Mouse (Mus musculus): ENCODE measurements around the gene Plxna4. TPM values are rescaled to one million over a fixed set of nuclear protein-coding genes. Genes with fewer than 3 reads are reported as not detected.

Plxna4 gene
- total and polyA plus RNA-seq, 3 experiments = not detected

DNA sequence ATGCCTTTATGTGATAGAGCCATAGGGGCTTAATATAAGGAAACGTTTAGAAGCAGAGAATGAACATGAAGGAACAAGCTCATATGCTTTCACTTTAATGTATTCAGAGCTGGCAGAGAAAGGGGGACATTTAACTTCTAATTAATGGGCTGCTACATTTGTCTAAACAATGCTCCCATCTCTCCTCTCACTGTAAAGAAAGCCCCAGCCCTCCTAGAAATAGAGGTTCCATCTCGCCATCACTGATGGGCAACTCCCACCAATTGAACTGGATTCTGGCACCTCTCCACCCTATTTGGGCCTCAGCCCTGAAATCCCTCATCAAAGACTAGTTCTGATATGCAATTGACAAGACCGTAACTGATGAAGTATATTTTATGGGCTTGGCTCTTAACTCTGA lies 167.4 kb downstream of the Plxna4 start:
- dilution Hi-C loops (cut with MboI; ENCODE audit: extremely low pct_ligation_motif_present, extremely low pct_unique_long_range_greater_than_20kb, low sequenced_read_pairs) (no loop called here), in situ Hi-C loops (cut with MboI; ENCODE audit: low pct_ligation_motif_present, low pct_unique_long_range_greater_than_20kb, low sequenced_read_pairs) (no loop called here)
- Histone ChIP-seq H3K4me1 (ENCODE audit: control insufficient read depth in 1 of 2, insufficient read depth in 2 of 2) (no peaks in the 10 kb centered on the region), H3K9me3 (replicated peaks; ENCODE audit: low read length) (no peaks in the 10 kb centered on the region), H3K27me3 (replicated peaks) (peaks cover 36% of the 10 kb centered on the region), H3K4me2 (ENCODE audit: insufficient read depth, low read depth, poor library complexity, severe bottlenecking) (no peak overlapping the region), H3K27ac (ENCODE audit: insufficient read depth, low read depth) (no peak overlapping the region), H3K36me3 (replicated peaks in 1 of 2; ENCODE audit: control insufficient read depth in 1 of 2, insufficient read depth in 1 of 2, low read length in 1 of 2) (no peaks in the 10 kb centered on the region), H3K79me2 (replicated peaks; ENCODE audit: control insufficient read depth, extremely low read depth, insufficient read depth, poor library complexity, severe bottlenecking) (no peaks in the 10 kb centered on the region), H3K9ac (ENCODE audit: insufficient read depth, low read depth) (no peak overlapping the region), H3K4me3 (replicated peaks in 1 of 3; ENCODE audit: low read depth in 2 of 3, low read length in 2 of 3, poor library complexity in 1 of 3) (no peak overlapping the region)
- DNase-seq (ENCODE audit: extremely low read depth) = no peak
- TF ChIP-seq TCF12 (IDR thresholded peaks at IDR 0.05; ENCODE audit: low read depth, low read length) (no peak), USF2 (conservative IDR thresholded peaks at IDR 0.05; ENCODE audit: low read depth, low read length) (no peak), CTCF (conservative IDR thresholded peaks at IDR 0.05 in 1 of 2, IDR thresholded peaks at IDR 0.05 in 1 of 2; ENCODE audit: low read depth in 2 of 2, low read length in 2 of 2) (no peak), HCFC1 (IDR thresholded peaks at IDR 0.05; ENCODE audit: low read depth, low read length) (no peak), MAX (IDR thresholded peaks at IDR 0.05; ENCODE audit: low read length) (no peak), GABPA (IDR thresholded peaks at IDR 0.05; ENCODE audit: insufficient replicate concordance, low read depth, low read length) (no peak), MEF2A (IDR thresholded peaks at IDR 0.05; ENCODE audit: borderline replicate concordance, low read depth, low read length) (no peak), ETS1 (conservative IDR thresholded peaks at IDR 0.05; ENCODE audit: low read depth, low read length) (no peak), NELFE (IDR thresholded peaks at IDR 0.05; ENCODE audit: low read depth, low read length) (no peak), JUN (IDR thresholded peaks at IDR 0.05; ENCODE audit: insufficient read depth, low read depth, low read length) (no peak), USF1 (IDR thresholded peaks at IDR 0.05; ENCODE audit: low read depth, low read length) (no peak), NRF1 (IDR thresholded peaks at IDR 0.05; ENCODE audit: low read depth, low read length) (no peak), IRF4 (IDR thresholded peaks at IDR 0.05; ENCODE audit: low read depth, low read length) (no peak), E2F4 (IDR thresholded peaks at IDR 0.05; ENCODE audit: insufficient replicate concordance, low read depth, low read length) (no peak), ZC3H11A (IDR thresholded peaks at IDR 0.05; ENCODE audit: low read depth, low read length) (no peak), RAD21 (IDR thresholded peaks at IDR 0.05; ENCODE audit: low read depth, low read length) (no peak)

DNA sequence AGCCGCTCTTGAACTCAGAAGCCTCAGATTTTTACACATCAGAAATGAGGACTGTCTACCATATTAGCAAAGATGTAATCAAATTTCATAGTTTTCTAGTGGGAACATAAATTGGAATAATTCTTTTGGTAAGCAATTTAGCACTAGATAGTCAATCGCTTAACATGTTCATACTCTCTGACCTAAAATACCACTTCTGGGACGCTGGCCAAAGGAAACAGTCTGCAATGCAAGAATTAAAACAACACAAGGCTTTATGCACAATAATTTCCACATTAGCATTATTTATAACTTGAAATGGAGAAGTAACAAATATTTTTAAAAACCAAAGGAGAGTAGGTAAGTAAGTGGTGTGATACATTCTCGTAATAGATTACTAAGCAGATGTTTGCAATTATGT lies 170.6 kb downstream of the Plxna4 start:
- in situ Hi-C loops (cut with MboI; ENCODE audit: low pct_ligation_motif_present, low pct_unique_long_range_greater_than_20kb, low sequenced_read_pairs) (no loop called here), dilution Hi-C loops (cut with MboI; ENCODE audit: extremely low pct_ligation_motif_present, extremely low pct_unique_long_range_greater_than_20kb, low sequenced_read_pairs) (no loop called here)
- Histone ChIP-seq H3K79me2 (replicated peaks; ENCODE audit: control insufficient read depth, extremely low read depth, insufficient read depth, poor library complexity, severe bottlenecking) (no peaks in the 10 kb centered on the region), H3K9ac (ENCODE audit: insufficient read depth, low read depth) (no peak overlapping the region), H3K36me3 (replicated peaks in 1 of 2; ENCODE audit: control insufficient read depth in 1 of 2, insufficient read depth in 1 of 2, low read length in 1 of 2) (no peaks in the 10 kb centered on the region), H3K4me1 (ENCODE audit: control insufficient read depth in 1 of 2, insufficient read depth in 2 of 2) (no peaks in the 10 kb centered on the region), H3K27me3 (replicated peaks) (peaks cover 38% of the 10 kb centered on the region), H3K27ac (ENCODE audit: insufficient read depth, low read depth) (no peak overlapping the region), H3K4me3 (replicated peaks in 1 of 3; ENCODE audit: low read depth in 2 of 3, low read length in 2 of 3, poor library complexity in 1 of 3) (no peak overlapping the region), H3K4me2 (ENCODE audit: insufficient read depth, low read depth, poor library complexity, severe bottlenecking) (no peak overlapping the region), H3K9me3 (replicated peaks; ENCODE audit: low read length) (no peaks in the 10 kb centered on the region)
- no peak for TF ChIP-seq ZC3H11A (IDR thresholded peaks at IDR 0.05; ENCODE audit: low read depth, low read length)
- no peak for TF ChIP-seq MYC (IDR thresholded peaks at IDR 0.05; ENCODE audit: low read depth, low read length)
- TF ChIP-seq JUND (conservative IDR thresholded peaks at IDR 0.05; ENCODE audit: low read depth, low read length) = no peak
- TF ChIP-seq ETS1 (conservative IDR thresholded peaks at IDR 0.05; ENCODE audit: low read depth, low read length) = no peak
- no peak for TF ChIP-seq MAZ (IDR thresholded peaks at IDR 0.05; ENCODE audit: low read depth, low read length)
- TF ChIP-seq NELFE (IDR thresholded peaks at IDR 0.05; ENCODE audit: low read depth, low read length) = no peak
- TF ChIP-seq POLR2AphosphoS2 (IDR thresholded peaks at IDR 0.05; ENCODE audit: low read depth, low read length) = no peak
- TF ChIP-seq CHD1 (IDR thresholded peaks at IDR 0.05; ENCODE audit: low read depth, low read length) = no peak
- no peak for TF ChIP-seq RCOR1 (conservative IDR thresholded peaks at IDR 0.05; ENCODE audit: low read depth, low read length)
- no peak for TF ChIP-seq HCFC1 (IDR thresholded peaks at IDR 0.05; ENCODE audit: low read depth, low read length)
- no peak for TF ChIP-seq TCF12 (IDR thresholded peaks at IDR 0.05; ENCODE audit: low read depth, low read length)
- TF ChIP-seq ZMIZ1 (IDR thresholded peaks at IDR 0.05; ENCODE audit: low read depth, low read length) = no peak
- TF ChIP-seq GABPA (IDR thresholded peaks at IDR 0.05; ENCODE audit: insufficient replicate concordance, low read depth, low read length) = no peak
- TF ChIP-seq USF1 (IDR thresholded peaks at IDR 0.05; ENCODE audit: low read depth, low read length) = no peak
- no peak for TF ChIP-seq EP300 (IDR thresholded peaks at IDR 0.05; ENCODE audit: low read length)
- TF ChIP-seq USF2 (conservative IDR thresholded peaks at IDR 0.05; ENCODE audit: low read depth, low read length) = no peak
- TF ChIP-seq ZNF384 (IDR thresholded peaks at IDR 0.05; ENCODE audit: low read depth, low read length) = no peak
- no peak for TF ChIP-seq CHD2 (IDR thresholded peaks at IDR 0.05; ENCODE audit: low read length)
- no peak for DNase-seq (ENCODE audit: extremely low read depth)
